Mouse (Mus musculus) right cerebral cortex, postnatal 36 days (tissue): ENCODE data around the gene Gm12184.
"Not testable (repeated sequence)": the region's sequence is repeated elsewhere in the genome, so short reads cannot be mapped to it uniquely, and the experiment has no call there.

Experiments
- DNase-seq, 2 experiments: peaks; one replicate each; pipeline ENCODE4 v3.0.0; 2022; ENCODE audit warnings: low spot score in 2 of 2, mixed read lengths in 1 of 2

Gene Gm12184

GRCm38 (mm10) chr11:48801831-48802772 lies 24.4 kb downstream of the Gm12184 start:
- DNase-seq, result no peak

- peak; percentile 86 to 91 for DNase-seq
Observed at GRCm38 (mm10) chr11:48799921-48800701, 26.3 kb downstream of the Gm12184 start, which contains the start of gene Rack1. Gene Rack1, plus strand, starts transcription at chr11:48800332.

DNA sequence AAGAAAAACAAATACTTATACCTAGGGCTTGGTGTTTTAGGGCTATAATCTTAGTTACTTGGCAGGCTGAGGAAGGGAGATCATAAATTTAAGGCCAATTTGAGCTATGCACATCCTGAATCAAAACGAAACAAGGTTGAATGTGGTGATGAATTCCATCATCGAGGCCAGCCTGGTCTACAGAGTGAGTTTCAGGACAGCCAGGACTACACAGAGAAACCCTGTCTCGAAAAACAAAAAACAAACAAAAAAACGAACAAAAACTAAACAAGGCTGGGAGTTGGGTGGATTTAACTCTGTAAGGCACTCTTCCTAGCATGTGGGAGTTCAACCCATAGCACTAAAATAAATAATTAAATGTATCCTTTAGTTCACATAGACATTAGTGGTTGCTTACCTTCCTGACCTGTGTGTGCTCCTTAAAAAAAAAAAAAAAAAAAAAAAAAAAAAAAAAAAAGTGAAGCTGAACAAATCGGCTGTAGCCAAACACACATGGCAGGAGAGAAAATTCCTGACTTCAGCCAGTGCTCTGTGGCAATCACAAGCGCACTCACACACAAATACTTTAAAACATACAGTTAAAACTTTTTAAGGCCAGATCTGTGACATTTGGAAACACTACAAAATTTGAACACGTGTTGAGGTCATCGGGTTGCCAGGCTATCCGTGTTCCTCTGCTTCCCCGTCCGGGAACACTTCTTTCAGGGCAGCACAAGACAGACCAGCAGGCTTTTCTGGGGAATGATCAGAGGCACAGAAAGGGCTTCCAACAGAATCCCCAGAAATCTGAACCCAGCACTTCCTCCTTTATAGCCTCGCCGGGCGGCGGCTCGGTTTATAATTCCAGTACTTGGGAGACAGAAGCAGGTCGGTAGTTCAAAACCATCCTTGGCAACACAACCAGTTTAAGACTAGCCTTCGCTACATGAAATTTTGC lies 27.2 kb downstream of the Gm12184 start:
- no peak for DNase-seq

- no peak for DNase-seq
Observed at GRCm38 (mm10) chr11:48798308-48798707, 28.1 kb downstream of the Gm12184 start.

GRCm38 (mm10) chr11:48797287-48797686 lies 29.2 kb downstream of the Gm12184 start:
- no peak for DNase-seq

- no peak for DNase-seq
Observed at GRCm38 (mm10) chr11:48796290-48796689, 30.2 kb downstream of the Gm12184 start.

DNA sequence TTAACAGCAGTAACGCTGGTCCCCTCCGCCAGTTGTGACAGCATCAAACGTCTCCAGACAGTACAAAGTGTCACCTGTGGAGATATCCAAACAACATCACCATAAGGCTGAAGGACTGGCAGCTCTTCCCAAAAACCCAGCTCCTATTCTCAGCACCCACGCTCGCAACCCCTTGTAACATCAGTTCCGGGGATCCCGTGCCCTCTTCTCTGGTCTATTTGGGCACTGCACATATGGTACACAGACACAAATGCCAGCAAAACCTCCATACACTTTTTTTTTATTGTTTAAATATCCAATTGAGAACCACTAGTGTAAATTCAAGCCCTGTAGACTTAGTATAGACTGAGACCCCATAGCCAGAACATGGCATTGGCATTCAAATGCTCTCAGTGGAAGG lies 31.2 kb downstream of the Gm12184 start:
- DNase-seq, result no peak

- DNase-seq, result no peak
Observed at GRCm38 (mm10) chr11:48793184-48793583, 33.3 kb downstream of the Gm12184 start.

DNA sequence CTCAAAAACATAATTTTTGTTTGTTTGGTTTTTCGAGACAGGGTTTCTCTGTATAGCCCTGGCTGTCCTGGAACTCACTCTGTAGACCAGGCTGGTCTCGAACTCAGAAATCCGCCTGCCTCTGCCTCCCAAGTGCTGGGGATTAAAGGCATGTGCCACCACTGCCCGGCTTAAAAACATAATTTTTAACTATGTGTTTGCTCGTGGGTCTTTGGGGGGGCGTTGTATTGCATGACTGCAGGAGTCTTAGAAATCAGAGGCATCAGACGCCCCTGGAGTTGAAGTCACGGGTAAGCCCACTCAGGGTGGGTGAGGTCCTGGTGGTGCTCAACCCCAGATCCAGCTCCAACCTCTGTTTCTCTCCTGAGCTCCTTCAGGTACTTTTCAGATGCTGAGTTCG lies 34.6 kb downstream of the Gm12184 start:
- not testable (repeated sequence) for DNase-seq

DNA sequence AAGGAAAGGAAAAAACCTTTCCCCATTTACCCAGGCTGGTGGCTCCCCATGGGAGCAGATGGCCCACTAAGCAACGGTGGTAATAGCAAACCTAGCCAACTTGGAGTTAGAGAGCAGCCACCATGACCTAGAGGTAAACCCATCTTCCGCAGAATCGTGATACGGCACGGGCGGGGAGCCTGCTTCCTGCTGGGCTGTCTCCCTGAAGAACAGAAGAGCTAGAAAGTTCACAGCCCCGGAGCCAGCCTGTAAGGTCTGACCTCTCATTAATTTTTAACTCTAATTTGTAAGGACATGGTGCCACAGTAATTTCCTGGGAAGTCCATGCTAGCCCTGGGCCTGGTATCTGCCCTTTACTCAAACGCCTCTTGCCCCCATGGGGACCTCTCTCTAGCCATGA lies 35.5 kb downstream of the Gm12184 start:
- DNase-seq, result no peak

DNA sequence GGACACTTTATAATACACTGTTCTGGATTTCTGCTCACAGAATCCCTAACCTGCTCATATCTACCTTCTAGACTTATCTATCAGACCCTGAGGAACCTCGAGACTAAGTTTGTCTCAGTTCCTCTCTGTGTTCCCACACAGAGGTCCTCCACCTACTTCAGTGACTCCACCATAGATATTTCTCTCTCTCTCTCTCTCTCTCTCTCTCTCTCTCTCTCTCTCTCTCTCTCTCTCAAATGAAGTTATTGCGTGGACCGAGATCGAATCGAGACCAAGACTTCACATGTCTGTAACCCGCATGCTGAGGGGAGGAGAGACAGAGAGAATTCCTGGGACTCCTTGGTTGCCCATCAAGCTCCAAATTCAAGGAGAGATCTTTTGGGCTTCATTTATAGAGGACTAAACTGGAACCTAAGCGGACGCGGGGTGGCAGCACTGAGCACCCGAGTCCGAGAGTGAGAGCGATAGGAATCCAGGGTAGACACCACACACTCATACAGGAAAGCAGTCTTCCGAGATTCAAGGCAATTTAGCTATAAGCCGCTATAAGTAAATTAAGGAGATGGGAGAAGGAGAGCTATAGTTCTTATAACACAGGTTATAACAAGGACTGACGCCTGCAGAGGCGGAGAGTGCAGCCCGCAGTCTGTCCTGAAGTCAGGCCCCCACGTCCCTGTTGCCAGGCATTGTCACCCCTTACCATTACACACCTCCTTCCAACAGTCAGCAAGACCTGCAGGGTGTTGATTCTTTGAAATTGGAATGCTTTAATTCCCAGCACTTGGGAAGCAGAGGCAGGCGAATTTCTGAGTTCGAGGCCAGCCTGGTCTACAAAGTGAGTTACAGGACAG lies 36.3 kb downstream of the Gm12184 start:
- DNase-seq, result peak; percentile 75 to 78

DNA sequence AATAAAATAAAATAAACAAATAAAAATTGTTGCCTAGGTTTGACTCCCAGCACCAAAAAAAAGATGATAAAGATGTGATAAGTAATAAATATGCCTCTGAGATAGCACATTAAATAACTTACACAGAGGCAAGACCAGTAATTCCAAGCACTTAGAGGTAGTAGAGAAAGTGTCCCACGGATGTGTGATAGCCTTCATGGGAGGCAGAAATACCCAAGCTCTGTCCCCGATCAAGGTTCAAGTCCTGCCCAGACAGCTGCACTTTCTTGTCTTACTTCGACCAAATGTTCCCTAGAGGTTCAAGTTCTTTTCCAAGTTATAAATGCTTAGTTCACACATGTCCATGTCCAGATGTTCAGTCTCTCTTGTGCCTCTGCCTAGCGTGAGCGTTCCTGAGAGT lies 37.2 kb downstream of the Gm12184 start:
- DNase-seq, result no peak

DNA sequence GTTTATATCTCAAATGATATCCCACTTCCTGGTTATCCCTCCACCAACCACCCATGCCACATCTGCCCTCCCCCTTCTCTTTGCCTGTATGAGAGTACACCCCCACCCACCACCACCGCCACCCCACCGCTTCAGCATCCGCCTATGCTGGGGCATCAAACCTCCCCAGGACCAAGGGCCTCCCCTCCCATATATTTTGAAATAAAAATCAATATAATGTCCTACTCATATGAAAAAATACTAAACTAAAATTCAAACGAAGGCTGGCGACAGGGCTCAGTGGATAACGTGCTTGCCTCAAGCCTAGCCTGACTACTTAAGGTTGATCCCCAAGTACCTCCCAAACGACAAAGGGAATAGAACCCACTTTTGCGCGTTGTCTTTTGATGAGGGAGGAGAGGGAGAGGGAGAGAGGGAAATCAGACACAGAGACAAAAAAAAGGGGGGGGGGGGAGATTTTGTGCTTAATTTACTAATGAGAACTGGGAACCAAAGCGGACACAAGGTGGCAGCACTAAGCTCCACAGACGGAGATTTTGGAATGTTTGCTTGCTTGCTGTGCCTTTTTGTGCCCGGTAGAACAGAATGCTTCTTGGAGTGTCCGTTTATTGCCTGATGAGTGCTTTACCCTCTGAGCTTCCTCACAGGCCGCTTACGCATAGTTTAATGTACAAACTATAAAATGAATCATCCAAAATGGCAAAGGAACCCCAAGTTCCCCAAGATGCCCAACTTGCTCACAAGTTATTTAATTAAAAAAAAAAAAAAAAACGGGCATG lies 38.0 kb downstream of the Gm12184 start:
- peak; percentile 51 to 59 for DNase-seq

DNA sequence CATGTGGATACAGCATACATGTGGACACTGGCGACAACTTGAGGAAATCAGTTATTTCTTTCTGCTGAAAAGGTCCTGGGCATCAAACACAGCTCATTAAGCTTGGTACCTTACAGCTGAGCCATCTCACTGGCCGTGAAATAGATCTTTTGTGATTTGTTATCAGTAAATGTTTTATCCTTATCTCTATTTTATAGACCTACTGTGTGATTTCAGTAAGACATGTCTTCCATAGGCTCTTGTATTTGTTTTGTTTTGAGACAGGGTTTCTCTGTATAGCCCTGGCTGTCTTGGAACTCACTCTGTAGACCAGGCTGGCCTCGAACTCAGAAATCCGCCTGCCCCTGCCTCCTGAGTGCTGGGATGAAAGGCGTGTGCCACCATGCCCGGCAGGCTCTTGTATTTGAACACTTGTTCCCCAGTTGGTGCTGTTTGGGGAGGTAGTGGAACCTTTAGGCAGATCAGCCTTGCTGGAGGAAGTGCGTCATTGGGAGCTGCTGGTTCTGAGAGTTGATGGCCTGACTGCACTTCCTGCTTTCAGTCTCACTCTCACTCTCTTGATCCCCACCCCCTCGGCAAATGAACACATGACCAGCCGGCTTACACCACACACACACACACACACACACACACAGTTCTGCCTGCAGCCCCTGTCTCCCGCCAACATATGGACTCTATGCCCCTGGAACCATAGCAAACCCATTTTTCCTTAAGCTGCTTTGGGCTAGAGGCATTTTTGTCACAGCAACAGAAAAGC lies 38.8 kb downstream of the Gm12184 start:
- no peak for DNase-seq

DNA sequence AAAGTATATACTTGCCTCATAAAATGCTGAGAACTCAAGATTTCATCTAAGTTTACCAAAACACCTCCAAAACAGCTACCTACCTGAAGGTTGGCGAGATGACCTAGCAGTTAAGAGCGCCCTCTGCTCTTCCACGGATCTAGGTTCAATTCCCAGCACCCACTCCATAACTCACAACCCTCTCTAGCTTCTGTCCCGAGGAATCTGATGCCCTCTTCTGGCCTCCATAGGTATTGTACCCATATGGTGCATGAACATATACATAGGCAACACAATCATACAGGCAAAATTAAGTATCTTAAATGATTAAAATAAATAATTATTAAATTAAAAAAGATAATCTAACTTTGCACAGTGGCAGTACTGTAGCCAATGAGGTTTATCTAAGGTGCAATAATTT lies 44.2 kb downstream of the Gm12184 start:
- DNase-seq, result no peak

- no peak for DNase-seq
Observed at GRCm38 (mm10) chr11:48779450-48779849, 47.0 kb downstream of the Gm12184 start.

- DNase-seq, result no peak
Observed at GRCm38 (mm10) chr11:48777303-48777702, 49.2 kb downstream of the Gm12184 start.

DNA sequence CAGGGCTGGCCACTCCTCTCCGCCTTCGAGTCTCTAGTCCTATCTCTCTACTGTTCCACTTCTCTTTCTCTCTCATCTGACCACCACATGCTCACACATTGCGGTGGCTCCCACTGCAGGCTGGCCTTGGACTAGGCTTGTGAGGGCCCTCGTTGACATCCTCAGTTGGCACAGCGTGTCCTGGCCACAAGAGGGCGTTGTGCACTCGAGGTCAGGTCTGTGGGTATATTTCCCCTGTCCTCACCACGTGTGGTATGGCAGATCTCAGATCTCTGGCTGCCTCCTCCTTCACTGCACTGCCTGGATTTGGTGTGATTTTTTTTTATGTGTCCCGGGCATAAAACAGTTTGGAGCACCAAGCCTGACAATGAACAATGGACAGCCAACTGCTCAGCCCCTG lies 49.8 kb downstream of the Gm12184 start:
- no peak for DNase-seq

- peak in 1 of 2 experiments; percentile 26 for DNase-seq
Observed at GRCm38 (mm10) chr11:48775483-48775882, 51.0 kb downstream of the Gm12184 start.
